Mouse (Mus musculus) olfactory bulb, adult 2 months (tissue): ENCODE measurements around the gene Slamf9. TPM values are rescaled to one million over a fixed set of nuclear protein-coding genes. Genes with fewer than 3 reads are reported as not detected.

Source experiments
- H3K27ac ChIP-seq: fragments of 200-500 bp; 2 replicates; pipeline ENCODE4 v1.5.1; 2012; ENCODE audit warnings: low read depth, low read length; ENCODE audit not compliant: insufficient read depth
- H3K4me1 ChIP-seq: fragments of 200-500 bp; 2 replicates; pipeline ENCODE4 v1.6.1; 2012; ENCODE audit warnings: low read length; ENCODE audit not compliant: control insufficient read depth, insufficient read depth
- H3K4me3 ChIP-seq: fragments of 200-500 bp; 2 replicates; pipeline ENCODE4 v1.5.1; 2012; ENCODE audit warnings: mild to moderate bottlenecking, low read depth, low read length, moderate library complexity; ENCODE audit not compliant: insufficient read depth
- CTCF ChIP-seq: fragments of 200-500 bp; IDR thresholded peaks from 2 replicates; pipeline ENCODE4 v1.5.1; 2012; ENCODE audit warnings: low read depth, mild to moderate bottlenecking, low read length, moderate library complexity; ENCODE audit not compliant: insufficient read depth
- POLR2A ChIP-seq: fragments of 200-500 bp; IDR thresholded peaks from 2 replicates; pipeline ENCODE4 v1.6.1; 2012; ENCODE audit warnings: mild to moderate bottlenecking, low read depth, low read length, moderate library complexity; ENCODE audit not compliant: insufficient read depth
- whole genome bisulfite sequencing: fragments of 180-500 bp; shearing (Covaris S2); methylation state at CpG from one replicate; pipeline ENCODE4 v1.1.7; 2018; 5-methylcytosine and 5-hydroxymethylcytosine counted together
- polyA plus RNA-seq: library from polyadenylated mRNA; stranded (reverse); fragments of >200 nt; gene quantifications from 2 replicates; pipeline ENCODE4 v1.2.4, GENCODE M21; 2012; ENCODE audit warnings: low replicate concordance; ENCODE audit not compliant: missing spikeins, insufficient read depth, insufficient read length

The Slamf9 gene
- polyA plus RNA-seq, 1 experiment, result not detected

DNA sequence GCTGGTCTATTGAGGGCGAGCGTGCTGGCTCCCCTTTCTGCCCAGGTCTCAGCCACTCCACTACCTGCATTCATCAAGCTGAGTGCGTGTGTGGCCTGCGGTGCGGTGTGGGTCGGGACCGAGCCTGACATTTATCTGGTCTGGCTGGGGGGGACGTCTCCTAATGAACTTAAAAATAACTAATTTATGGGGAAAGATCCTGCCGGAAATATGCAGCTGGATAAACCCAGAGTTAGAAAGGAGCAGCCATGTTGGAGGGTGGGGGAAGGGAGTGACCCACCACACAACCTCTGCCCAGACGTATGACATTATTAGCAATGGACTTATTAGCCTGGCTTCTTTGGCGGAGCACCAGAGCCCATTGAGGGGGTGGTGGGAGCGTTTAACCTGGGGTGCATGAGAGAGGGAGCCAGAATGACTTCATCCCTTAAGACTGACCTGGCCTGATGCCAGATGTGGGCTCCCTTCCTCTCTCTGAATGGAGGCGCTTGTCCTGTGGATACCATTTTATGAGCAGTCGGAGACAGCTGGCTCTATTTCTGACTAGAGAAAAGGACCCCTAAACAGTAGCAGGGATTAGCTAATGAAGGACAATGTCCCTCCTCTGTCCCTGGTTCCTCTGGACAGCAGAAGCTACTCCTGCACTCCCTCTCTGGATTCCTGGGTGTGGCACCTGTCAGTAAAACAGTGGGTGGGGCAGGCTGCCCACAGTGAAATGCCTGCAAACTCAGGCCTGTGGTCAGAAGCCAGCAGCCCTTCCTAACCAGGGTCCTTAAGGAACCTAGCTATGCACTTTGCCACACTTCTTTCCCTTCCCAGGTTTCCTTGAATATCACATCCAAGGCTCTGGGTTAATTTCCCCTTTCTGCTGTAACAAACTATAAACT is 28.2 kb downstream of the Slamf9 start:
- 42% methylated on average over 14 of the region's 14 CpGs for WGBS
- peaks cover 38% of the 10 kb centered on the region for H3K4me1 ChIP-seq
- H3K27ac ChIP-seq, result no peak overlapping the region
- no peak overlapping the region for H3K4me3 ChIP-seq
- TF ChIP-seq POLR2A, result no peak
- no peak for TF ChIP-seq CTCF

DNA sequence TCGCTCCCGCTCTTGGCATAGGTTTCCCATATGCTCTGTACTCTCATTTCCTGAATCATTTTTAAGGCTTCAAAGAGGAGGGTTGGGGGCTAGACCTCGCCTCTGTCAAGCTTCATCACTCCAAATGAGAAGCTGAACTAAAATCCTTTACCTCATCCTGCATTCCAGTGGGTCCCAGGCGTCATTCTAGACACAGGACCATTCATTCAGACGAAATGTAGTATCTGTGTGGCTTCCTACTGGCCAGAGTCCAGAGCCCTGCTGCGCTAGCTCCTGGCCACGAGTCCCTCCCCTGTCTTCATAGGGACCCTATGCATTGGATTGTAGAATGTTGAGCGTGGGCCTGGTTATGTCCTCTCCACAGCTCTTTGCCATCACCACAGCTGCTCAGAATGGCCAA is 29.6 kb downstream of the Slamf9 start:
- Histone ChIP-seq H3K4me3 (no peak overlapping the region), H3K4me1 (peaks cover 38% of the 10 kb centered on the region), H3K27ac (no peak overlapping the region)
- WGBS, result 88% methylated on average over 8 of the region's 8 CpGs
- TF ChIP-seq POLR2A, result no peak
- no peak for TF ChIP-seq CTCF

DNA sequence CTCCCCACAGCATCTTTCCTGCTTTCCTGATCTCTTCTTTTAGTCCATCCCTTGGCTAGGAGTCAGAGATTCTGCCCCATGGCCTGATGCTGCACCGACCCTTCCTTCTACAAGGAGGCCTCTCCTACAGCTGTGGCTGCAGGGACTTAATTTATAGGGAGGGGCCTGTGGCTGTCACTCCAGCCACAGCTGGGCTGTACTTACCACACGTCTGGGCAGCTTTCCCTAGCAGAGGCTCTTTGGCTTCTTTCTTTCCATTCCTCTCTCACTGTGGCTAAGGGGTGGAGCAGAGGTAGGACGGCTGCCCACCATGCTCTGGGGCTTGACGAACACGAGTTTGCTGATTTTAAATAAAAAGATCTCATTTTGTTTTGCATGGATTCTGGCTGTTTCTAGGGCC is 31.8 kb downstream of the Slamf9 start:
- peaks cover 17% of the 10 kb centered on the region for H3K4me1 ChIP-seq
- no peak overlapping the region for H3K4me3 ChIP-seq
- TF ChIP-seq CTCF (no peak), POLR2A (no peak)
- WGBS, result 60% methylated on average over 5 of the region's 5 CpGs
- no peak overlapping the region for H3K27ac ChIP-seq

DNA sequence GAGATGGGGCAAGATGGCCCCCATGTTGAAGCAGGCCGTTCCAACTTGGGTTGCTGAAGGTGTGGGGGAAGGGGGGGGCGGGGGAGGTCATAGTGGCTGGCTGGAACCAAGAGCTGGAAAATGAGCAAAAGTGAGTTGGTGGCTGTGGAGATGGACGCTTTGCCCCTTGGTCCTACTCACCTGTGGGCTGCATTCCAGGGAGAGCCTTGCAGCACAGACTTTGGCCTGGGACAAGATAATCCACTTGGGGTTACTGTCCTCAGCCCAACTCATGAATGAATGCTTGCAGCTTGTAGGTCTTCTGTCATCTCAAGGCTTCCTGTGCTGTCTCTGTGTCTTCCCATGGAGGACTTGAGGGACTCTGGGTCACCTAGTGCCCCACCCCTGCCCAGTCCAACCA is 32.5 kb downstream of the Slamf9 start:
- H3K27ac ChIP-seq, result no peak overlapping the region
- 95% methylated on average over 3 of the region's 3 CpGs for WGBS
- peaks cover 10% of the 10 kb centered on the region for H3K4me1 ChIP-seq
- no peak for TF ChIP-seq POLR2A
- no peak for TF ChIP-seq CTCF
- H3K4me3 ChIP-seq, result no peak overlapping the region

DNA sequence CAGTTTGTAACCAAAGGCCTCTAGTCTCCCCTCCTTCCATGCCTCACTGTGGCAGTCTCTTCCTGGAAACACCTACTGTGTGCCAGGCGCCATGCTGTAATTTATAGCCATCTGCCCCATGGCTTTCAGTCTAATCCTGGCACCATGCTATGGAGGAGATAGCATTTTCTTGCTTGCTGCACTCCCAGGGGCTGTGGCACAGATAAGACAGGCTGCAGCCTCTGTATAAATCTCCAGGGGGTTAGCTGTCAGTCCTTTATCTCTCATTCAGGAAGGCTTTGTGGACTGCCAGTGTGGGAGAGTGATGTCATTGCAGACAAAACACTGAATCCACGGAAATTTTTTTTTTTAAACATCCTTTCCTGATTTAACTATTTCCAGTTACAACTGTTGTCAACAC is 33.0 kb downstream of the Slamf9 start:
- Histone ChIP-seq H3K4me3 (no peak overlapping the region), H3K4me1 (peaks cover 8% of the 10 kb centered on the region), H3K27ac (no peak overlapping the region)
- WGBS, result 76% methylated on average over 2 of the region's 2 CpGs
- TF ChIP-seq CTCF, result no peak
- TF ChIP-seq POLR2A, result no peak

DNA sequence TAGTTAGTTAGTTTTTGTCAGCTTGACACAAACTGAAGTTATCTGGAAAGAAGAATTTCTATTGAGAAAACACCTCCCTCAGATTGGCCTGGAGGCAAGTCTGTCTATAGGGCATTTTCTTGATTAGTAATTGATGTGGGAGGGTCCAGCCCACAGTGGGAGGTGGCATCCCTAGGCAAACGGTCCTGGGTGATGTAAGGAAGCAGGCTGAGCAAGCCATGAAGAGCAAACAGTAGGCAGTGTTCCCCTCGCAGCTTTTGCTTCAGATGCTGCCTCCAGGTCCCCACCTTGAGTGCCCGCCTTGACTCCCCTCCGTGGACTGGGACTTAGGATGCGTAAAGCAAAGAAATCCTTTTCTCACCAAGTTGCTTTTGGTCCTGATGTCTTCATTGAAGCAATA is 34.1 kb downstream of the Slamf9 start:
- Histone ChIP-seq H3K27ac (no peak overlapping the region), H3K4me1 (peaks cover 9% of the 10 kb centered on the region), H3K4me3 (no peak overlapping the region)
- WGBS, result 78% methylated on average over 5 of the region's 5 CpGs
- TF ChIP-seq CTCF, result no peak
- TF ChIP-seq POLR2A, result no peak

DNA sequence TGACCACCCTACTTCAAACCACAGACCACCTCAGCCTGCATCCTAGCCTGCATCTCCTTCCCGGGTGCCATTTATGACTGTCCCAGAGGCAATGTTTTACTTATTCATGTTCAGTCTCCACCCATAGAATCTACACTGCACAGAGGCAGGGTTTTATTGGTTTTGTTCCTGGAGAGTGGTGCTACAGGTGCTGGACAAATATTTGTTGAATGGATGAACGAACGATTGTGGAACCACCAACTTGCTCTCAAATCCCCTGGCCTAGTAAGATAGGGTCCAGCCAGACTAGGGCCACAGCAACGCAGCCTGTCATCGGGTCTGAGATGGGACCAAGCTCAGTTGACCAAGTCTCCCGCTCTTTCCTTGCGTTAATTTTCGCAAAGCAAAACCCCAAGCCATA is 34.8 kb downstream of the Slamf9 start:
- TF ChIP-seq POLR2A (no peak), CTCF (no peak)
- H3K4me3 ChIP-seq, result no peak overlapping the region
- peaks cover 11% of the 10 kb centered on the region for H3K4me1 ChIP-seq
- H3K27ac ChIP-seq, result no peak overlapping the region
- WGBS, result 61% methylated on average over 8 of the region's 8 CpGs

DNA sequence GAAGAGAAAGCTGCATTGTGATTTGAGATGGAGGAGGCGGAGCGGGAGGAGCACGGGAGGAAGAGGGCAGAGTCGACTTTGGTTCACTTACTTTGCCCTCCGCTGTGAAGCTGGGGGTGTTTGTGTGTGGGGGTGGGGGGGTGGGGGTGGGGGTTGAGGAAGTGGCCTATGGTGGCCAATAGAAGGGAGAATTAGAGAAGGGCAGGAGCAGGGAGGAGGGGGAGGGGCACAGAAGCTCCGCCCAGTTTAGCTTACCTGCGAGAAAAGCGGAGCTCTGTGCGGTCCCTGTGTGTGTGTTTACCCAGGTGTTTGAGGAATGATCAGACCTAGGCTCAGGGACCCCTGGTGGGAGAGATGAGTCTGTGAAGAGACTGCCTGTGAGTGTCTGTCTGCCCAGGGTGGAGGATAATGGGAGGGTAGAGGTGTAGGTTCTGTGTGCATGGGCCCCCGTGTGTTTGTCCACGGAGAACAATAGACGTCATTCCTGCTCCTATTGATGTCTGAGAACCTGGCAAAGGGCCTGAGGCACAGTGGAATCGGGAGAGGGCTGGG is 35.3 kb downstream of the Slamf9 start:
- Histone ChIP-seq H3K4me3 (no peak overlapping the region), H3K27ac (no peak overlapping the region), H3K4me1 (peaks cover 11% of the 10 kb centered on the region)
- no peak for TF ChIP-seq CTCF
- TF ChIP-seq POLR2A, result no peak
- 47% methylated on average over 13 of the region's 13 CpGs for WGBS

DNA sequence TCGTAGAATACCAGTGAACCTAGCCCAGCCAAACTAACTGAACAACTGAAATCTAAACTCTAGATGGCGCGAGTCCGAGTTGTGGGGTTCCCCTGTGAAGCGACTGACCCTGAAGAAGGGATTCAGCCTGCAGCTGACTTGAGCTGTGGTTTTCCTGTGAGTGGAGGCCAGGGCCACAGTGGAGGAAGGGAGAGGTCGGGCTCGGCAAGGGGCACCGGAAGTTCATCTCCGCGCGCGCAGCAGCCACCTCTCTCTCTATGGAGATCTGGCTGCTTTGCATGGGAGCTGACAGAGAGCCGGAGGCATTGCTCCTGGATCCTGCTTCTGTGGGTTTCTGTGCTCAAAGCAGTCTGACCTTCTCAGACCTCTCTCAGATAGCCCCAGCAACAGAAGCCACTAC is 37.8 kb downstream of the Slamf9 start:
- WGBS, result 40% methylated on average over 13 of the region's 13 CpGs
- TF ChIP-seq CTCF, result no peak
- no peak for TF ChIP-seq POLR2A
- Histone ChIP-seq H3K4me3 (0 out of 2 replicates have a peak overlapping the region, but pooled peaks have one; percentile 5), H3K4me1 (peaks cover 11% of the 10 kb centered on the region), H3K27ac (no peak overlapping the region)
